Mouse (Mus musculus): ENCODE data around the gene Stra6. TPM values are rescaled to one million over a fixed set of nuclear protein-coding genes. Genes with fewer than 3 reads are reported as not detected.

The Stra6 gene
- polyA plus RNA-seq, 1 experiment = 2.8 TPM

DNA sequence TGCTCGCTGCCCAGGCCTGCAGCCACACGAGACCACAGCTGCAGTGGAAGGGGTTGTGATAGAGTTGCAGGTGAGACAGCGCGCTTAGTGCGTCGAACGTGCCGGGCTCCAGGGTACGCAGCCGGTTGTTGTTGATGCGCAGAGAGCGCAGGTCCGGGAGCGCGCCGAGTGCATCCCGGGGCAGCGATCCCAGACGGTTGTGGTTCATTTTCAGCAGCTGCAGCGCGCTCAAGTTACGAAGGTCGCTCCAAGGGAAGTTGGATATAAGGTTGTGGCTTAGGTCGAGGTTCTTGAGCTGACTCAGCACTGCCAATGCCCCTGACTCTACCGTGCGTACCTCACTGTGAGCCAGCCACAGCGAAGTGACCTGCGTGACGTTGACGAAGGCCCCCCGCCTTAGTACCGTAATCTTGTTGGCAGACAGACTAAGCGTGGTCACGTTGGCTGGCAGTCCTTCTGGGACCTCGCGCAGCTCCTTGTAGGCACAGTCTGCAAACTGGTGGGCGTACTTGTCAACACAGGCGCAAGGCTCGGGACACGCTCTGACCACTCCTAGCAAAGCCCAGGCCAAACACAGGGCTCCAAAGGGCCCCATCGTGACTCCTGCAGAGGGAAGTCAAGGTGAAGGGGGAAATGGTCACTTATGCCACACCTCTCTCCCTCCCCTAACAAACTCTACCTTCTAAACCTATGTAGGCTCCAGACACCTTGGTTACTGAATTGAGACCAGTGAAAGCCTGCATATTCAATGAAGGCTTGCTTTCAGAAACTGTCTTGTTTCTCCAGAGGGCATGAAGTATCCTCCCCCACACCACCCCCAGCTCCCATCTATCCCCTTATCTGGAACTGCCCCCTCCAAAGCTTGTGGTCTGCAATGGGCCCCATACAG lies 136.0 kb downstream of the Stra6 start:
- Histone ChIP-seq H3K4me3 (replicated peaks; ENCODE audit: insufficient read depth, low read depth, low read length) (peak overlapping the region; percentile 12), H3K27ac (ENCODE audit: insufficient read depth, low read length) (no peak overlapping the region), H3K4me1 (ENCODE audit: control insufficient read depth, insufficient read depth, low read length) (peaks cover 11% of the 10 kb centered on the region), H3K27me3 (ENCODE audit: control insufficient read depth, insufficient read depth, low read length) (no peaks in the 10 kb centered on the region)
- peak in 1 of 2 experiments; percentile 19 for DNase-seq
- TF ChIP-seq POLR2A (IDR thresholded peaks at IDR 0.05; ENCODE audit: borderline replicate concordance, insufficient read depth, low read length) (no peak), CTCF (IDR thresholded peaks at IDR 0.05; ENCODE audit: borderline replicate concordance, insufficient read depth, low read depth, low read length) (no peak)
- 33% methylated on average over 41 of the region's 41 CpGs for WGBS

- no peak for DNase-seq
- TF ChIP-seq CTCF (IDR thresholded peaks at IDR 0.05; ENCODE audit: borderline replicate concordance, insufficient read depth, low read depth, low read length) = no peak
- TF ChIP-seq POLR2A (IDR thresholded peaks at IDR 0.05; ENCODE audit: borderline replicate concordance, insufficient read depth, low read length) = no peak
- WGBS = 80% methylated on average over 11 of the region's 11 CpGs
- Histone ChIP-seq H3K27me3 (ENCODE audit: control insufficient read depth, insufficient read depth, low read length) (no peaks in the 10 kb centered on the region), H3K4me1 (ENCODE audit: control insufficient read depth, insufficient read depth, low read length) (peaks cover 11% of the 10 kb centered on the region), H3K4me3 (replicated peaks; ENCODE audit: insufficient read depth, low read depth, low read length) (no peak overlapping the region), H3K27ac (ENCODE audit: insufficient read depth, low read length) (no peak overlapping the region)
Observed at GRCm38 (mm10) chr9:58200270-58201090, 136.9 kb downstream of the Stra6 start.

DNA sequence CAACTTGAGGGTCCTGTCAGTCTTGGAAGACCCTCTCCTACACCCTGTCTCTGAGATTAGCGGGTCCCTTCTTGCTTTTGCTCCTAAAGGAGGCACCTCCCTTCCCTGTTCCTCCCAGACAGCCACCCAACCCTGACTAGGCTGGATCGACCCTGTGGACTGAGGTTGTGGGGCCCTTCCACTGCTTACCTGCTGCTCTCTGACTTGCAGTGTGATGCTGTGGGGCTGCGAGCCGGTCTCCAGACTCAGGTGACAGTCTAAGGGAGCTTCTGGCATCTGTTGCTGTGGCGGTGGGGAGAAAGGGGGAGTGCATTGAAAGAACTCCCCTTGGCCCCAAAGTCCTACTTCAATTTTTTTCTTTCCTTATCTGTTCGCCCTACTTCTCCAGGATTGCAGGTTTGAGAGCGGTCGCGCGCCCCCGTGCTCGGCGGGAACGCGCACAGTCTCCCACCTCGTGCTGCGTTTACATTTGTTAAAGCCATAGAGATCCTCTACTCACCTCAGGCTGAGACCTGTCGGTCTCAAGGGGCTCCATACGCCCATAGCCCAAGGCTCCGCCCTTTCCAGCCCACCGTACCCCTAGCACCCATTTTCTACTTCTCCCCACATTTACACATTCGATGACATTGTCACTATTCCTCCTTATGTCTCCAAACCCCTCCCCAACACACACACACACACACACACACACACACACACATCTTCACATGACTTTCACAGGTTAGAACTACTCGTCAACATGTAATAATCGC lies 137.7 kb downstream of the Stra6 start:
- Histone ChIP-seq H3K4me1 (ENCODE audit: control insufficient read depth, insufficient read depth, low read length) (peaks cover 11% of the 10 kb centered on the region), H3K27me3 (ENCODE audit: control insufficient read depth, insufficient read depth, low read length) (no peaks in the 10 kb centered on the region), H3K27ac (ENCODE audit: insufficient read depth, low read length) (no peak overlapping the region), H3K4me3 (replicated peaks; ENCODE audit: insufficient read depth, low read depth, low read length) (no peak overlapping the region)
- TF ChIP-seq CTCF (IDR thresholded peaks at IDR 0.05; ENCODE audit: borderline replicate concordance, insufficient read depth, low read depth, low read length) (no peak), POLR2A (IDR thresholded peaks at IDR 0.05; ENCODE audit: borderline replicate concordance, insufficient read depth, low read length) (no peak)
- no peak for DNase-seq
- WGBS = 17% methylated on average over 24 of the region's 24 CpGs

- no peak for TF ChIP-seq CTCF (IDR thresholded peaks at IDR 0.05; ENCODE audit: borderline replicate concordance, insufficient read depth, low read depth, low read length)
- TF ChIP-seq POLR2A (IDR thresholded peaks at IDR 0.05; ENCODE audit: borderline replicate concordance, insufficient read depth, low read length) = no peak
- Histone ChIP-seq H3K4me3 (replicated peaks; ENCODE audit: insufficient read depth, low read depth, low read length) (no peak overlapping the region), H3K27ac (ENCODE audit: insufficient read depth, low read length) (no peak overlapping the region), H3K4me1 (ENCODE audit: control insufficient read depth, insufficient read depth, low read length) (peaks cover 15% of the 10 kb centered on the region), H3K27me3 (ENCODE audit: control insufficient read depth, insufficient read depth, low read length) (no peaks in the 10 kb centered on the region)
- no peak for DNase-seq
- WGBS = 17% methylated on average over 37 of the region's 37 CpGs
Observed at GRCm38 (mm10) chr9:58201861-58202549, 138.4 kb downstream of the Stra6 start.

DNA sequence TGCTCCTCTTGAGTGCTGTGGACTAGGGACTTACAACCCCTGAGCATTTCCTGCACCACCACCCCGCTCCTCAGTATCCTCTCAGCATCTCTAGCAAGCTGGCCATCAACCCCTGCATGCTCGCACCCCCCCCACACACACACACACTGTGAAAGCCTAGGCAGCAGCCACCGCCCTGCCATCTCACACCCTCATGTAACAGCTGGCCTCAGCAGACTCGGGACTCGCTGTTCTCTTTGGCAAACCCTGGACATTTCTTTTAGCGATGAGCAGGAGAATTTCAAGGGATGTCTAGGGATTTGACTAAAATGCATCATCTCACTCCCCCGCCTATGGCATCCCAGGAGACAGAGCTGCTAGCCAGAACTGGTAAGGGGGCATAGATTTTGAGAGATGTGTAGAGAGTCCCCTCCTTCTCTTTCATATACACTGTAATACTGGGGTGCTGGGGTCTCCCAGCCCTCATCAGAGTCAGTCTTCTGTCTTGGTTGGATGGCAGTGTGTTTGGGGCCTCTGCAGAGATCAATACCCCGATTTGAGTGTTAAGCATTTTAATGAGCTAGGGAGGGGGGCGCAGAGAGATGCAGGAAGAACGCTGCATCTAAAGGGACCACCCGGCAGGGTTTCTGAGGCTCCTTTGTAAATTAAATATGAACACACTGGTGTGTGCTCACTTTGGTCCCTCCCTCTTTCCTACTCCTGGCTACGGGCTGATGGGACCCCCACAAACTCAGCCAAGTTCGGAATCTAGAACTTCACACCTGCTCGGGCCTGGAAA lies 139.3 kb downstream of the Stra6 start:
- no peaks in the 10 kb centered on the region for H3K27me3 ChIP-seq (ENCODE audit: control insufficient read depth, insufficient read depth, low read length)
- H3K4me3 ChIP-seq (replicated peaks; ENCODE audit: insufficient read depth, low read depth, low read length) = no peak overlapping the region
- no peak overlapping the region for H3K27ac ChIP-seq (ENCODE audit: insufficient read depth, low read length)
- 69% methylated on average over 14 of the region's 14 CpGs for WGBS
- no peak for DNase-seq
- peaks cover 14% of the 10 kb centered on the region for H3K4me1 ChIP-seq (ENCODE audit: control insufficient read depth, insufficient read depth, low read length)
- no peak for TF ChIP-seq POLR2A (IDR thresholded peaks at IDR 0.05; ENCODE audit: borderline replicate concordance, insufficient read depth, low read length)
- TF ChIP-seq CTCF (IDR thresholded peaks at IDR 0.05; ENCODE audit: borderline replicate concordance, insufficient read depth, low read depth, low read length) = no peak

Other genes with a start within 250 kb of the Stra6 start
- 5.8 and 6.4 TPM in 2 replicates for gene Arid3b, start 227.0 kb upstream of the Stra6 start, polyA plus RNA-seq (2012; rRNA removed)
- 133 and 140 TPM in 2 replicates for gene Ubl7, start 152.8 kb upstream of the Stra6 start, polyA plus RNA-seq (2012; rRNA removed)
- gene Sema7a, start 123.7 kb upstream of the Stra6 start, polyA plus RNA-seq (2012; rRNA removed) = 177 and 189 TPM in 2 replicates
- 3.6 and 3.7 TPM in 2 replicates for gene Cyp11a1, start 57.4 kb upstream of the Stra6 start, polyA plus RNA-seq (2012; rRNA removed)
- gene Ccdc33, start 55.0 kb downstream of the Stra6 start, polyA plus RNA-seq (2012; rRNA removed) = 0.59 and 1.1 TPM in 2 replicates
- 6.4 and 12.2 TPM in 2 replicates for gene Islr, start 140.5 kb downstream of the Stra6 start, polyA plus RNA-seq (2012; rRNA removed)
- gene Islr2, start 140.5 kb downstream of the Stra6 start, polyA plus RNA-seq (2012; rRNA removed) = 1.1 and 1.6 TPM in 2 replicates
- gene Pml, start 186.0 kb downstream of the Stra6 start, polyA plus RNA-seq (2012; rRNA removed) = 9.9 and 12.2 TPM in 2 replicates
- 98.3 and 99.1 TPM in 2 replicates for gene Stoml1, start 189.4 kb downstream of the Stra6 start, polyA plus RNA-seq (2012; rRNA removed)
- 2.3 and 2.7 TPM in 2 replicates for gene Loxl1, start 249.4 kb downstream of the Stra6 start, polyA plus RNA-seq (2012; rRNA removed)

Measured in cerebellum, adult 2 months (tissue).